Mouse (Mus musculus): ENCODE results near the gene Tmem131l. TPM values are rescaled to one million over a fixed set of nuclear protein-coding genes. Genes with fewer than 3 reads are reported as not detected.
A peak's percentile ranks its signal among the peaks of the same experiment; 100 is the strongest.

Tmem131l gene
- polyA plus RNA-seq, 1 experiment from 2014 or later: 74.8 TPM

GRCm38 (mm10) chr3:83997036-83997435, 42.9 kb downstream of the Tmem131l start:
- H3K36me3 ChIP-seq (replicated peaks): peaks cover 17% of the 10 kb centered on the region
- 79% methylated on average over 3 of the region's 3 CpGs for WGBS
- no peaks in the 10 kb centered on the region for H3K9me3 ChIP-seq
- no peak overlapping the region for H3K4me3 ChIP-seq
- peaks cover 65% of the 10 kb centered on the region for H3K4me1 ChIP-seq
- peak overlapping the region; percentile 32; the same call in 1 of the 2 replicates for H3K27ac ChIP-seq
- no peak for DNase-seq (ENCODE audit: extremely low spot score, low spot score)
- H3K27me3 ChIP-seq (ENCODE audit: poor library complexity, severe bottlenecking): no peaks in the 10 kb centered on the region

DNA sequence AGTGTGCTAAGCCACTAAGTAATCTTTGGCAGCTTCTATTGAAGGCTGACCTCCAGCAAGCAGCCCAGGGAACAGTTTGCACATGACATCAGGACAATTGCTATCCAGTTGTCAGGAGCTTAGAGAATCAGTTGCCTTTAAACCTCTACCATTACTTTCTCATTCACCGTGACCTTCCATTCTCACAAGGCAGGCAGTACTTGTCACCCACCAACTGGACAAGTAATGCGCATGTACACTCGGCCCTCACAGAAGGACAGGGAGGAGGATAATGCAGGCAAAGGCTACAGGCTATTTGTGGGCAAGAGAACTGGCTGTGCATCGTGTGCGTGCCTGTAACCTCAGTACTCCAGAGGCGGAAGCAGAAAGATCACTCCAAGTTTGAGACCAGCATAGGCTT, 43.9 kb downstream of the Tmem131l start:
- WGBS: 87% methylated on average over 6 of the region's 6 CpGs
- H3K27ac ChIP-seq: no peak overlapping the region
- no peaks in the 10 kb centered on the region for H3K9me3 ChIP-seq
- H3K27me3 ChIP-seq (ENCODE audit: poor library complexity, severe bottlenecking): no peaks in the 10 kb centered on the region
- H3K4me1 ChIP-seq: peaks cover 58% of the 10 kb centered on the region
- no peak for DNase-seq (ENCODE audit: extremely low spot score, low spot score)
- no peak overlapping the region for H3K4me3 ChIP-seq
- peaks cover 20% of the 10 kb centered on the region for H3K36me3 ChIP-seq (replicated peaks)

DNA sequence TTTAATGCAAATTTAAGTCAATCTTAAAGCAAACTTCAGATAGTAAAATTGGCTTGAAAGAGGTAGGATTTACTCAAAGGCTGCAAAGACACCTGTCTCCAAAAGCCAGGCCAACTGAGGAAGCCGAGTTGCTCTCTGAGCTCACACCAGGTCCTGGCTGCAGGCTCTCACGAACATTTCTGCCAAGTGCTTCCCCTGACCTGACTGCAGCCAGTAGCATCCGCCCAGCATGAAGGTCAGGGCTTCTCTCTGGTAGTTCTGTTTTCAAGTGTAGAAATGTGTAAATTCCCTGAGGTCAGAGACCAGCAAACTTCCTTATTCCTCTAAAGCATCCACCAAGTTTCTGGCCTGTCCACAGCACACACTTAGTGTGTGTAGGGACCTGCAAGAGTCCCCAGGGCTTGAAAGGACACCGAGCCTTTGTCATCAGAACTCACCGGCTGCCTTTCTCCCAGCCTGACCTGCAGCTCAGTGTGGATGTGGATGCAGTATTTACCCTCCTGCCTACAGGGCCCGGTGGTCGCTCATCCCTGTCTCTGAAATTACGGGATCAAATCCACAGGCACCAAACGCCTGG, 44.6 kb downstream of the Tmem131l start:
- no peak overlapping the region for H3K4me3 ChIP-seq
- peaks cover 63% of the 10 kb centered on the region for H3K4me1 ChIP-seq
- no peak for DNase-seq (ENCODE audit: extremely low spot score, low spot score)
- peak overlapping the region; percentile 70 for H3K27ac ChIP-seq
- H3K36me3 ChIP-seq (replicated peaks): peaks cover 24% of the 10 kb centered on the region
- no peaks in the 10 kb centered on the region for H3K9me3 ChIP-seq
- WGBS: 62% methylated on average over 9 of the region's 9 CpGs
- no peaks in the 10 kb centered on the region for H3K27me3 ChIP-seq (ENCODE audit: poor library complexity, severe bottlenecking)

DNA sequence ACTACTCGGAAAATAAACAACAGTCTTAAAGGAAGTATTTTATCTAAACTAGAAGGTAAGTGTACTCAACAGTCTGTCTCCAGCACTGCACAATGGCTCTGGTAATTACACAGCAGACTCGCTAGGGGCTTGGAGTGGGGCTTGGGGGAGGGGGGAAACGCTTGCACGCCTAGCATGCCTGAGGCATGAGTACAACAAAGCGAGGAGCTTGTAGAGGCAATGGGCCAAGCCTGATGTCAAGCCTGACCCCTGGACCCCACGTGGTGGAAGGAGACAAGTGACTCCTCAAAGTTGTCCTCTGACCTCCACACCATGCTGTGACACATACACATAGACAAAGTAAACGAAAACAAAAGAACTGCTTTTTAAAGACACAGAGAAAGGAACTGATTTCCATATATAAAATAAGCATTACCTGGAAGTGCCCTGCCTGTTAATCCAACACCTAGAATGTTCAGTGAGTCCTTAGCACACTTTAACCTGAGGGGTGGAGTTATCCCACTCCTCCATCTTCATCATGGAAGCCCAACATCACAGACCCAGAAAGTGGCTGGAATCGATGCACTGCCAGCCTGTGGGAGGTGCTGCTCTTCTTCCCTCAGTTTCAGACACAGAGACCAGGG, 45.6 kb downstream of the Tmem131l start:
- 24% methylated on average over 8 of the region's 8 CpGs for WGBS
- peaks cover 73% of the 10 kb centered on the region for H3K4me1 ChIP-seq
- peaks cover 16% of the 10 kb centered on the region for H3K36me3 ChIP-seq (replicated peaks)
- H3K27ac ChIP-seq: peak overlapping the region; percentile 72
- no peaks in the 10 kb centered on the region for H3K27me3 ChIP-seq (ENCODE audit: poor library complexity, severe bottlenecking)
- peak; percentile 64 for DNase-seq (ENCODE audit: extremely low spot score, low spot score)
- H3K4me3 ChIP-seq: no peak overlapping the region
- H3K9me3 ChIP-seq: no peaks in the 10 kb centered on the region

GRCm38 (mm10) chr3:83993089-83993516, 46.9 kb downstream of the Tmem131l start:
- Histone ChIP-seq H3K27ac (peak overlapping the region; percentile 71), H3K4me3 (no peak overlapping the region), H3K27me3 (ENCODE audit: poor library complexity, severe bottlenecking) (no peaks in the 10 kb centered on the region), H3K36me3 (replicated peaks) (peaks cover 13% of the 10 kb centered on the region), H3K4me1 (peaks cover 83% of the 10 kb centered on the region), H3K9me3 (no peaks in the 10 kb centered on the region)
- DNase-seq (ENCODE audit: extremely low spot score, low spot score): no peak
- 83% methylated on average over 8 of the region's 8 CpGs for WGBS

DNA sequence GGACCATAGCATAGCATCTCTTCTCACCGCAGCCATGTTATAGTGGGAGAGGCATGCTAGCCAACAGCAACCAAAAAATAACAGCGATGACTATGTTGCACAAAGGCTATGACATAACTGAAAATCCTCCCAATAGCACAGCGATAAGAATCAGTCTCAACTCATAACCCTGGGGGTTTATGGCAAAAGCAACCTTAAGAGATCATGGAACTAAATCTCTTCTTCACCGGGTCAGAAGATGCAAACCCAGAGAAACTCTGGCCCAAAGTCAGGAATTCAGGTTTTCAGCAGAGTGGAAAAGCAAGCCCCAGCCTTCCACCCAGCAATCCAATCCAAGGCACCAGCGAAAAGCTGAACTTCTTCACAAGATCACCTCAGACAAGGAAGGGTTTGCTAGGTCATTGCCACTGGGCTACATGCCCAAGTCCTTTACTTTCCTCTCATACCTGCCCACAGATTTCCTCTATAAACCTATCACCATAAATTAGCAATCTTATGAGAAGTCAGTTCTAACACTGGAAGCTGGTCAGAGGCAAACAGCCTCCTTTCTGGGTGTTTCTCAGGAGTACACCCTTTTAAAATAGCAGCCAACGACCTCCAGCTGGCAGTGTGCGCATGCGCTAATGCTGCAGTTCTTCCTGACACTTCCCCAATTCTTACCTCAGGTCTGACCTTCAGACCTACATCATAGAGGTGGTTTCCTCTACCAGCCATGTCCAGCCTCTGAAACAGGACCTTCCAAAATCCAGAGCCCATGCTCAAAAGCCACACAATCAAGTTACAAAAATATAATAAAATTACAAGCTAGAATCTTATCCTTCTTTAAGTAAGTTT, 48.1 kb downstream of the Tmem131l start:
- Histone ChIP-seq H3K36me3 (replicated peaks) (peaks cover 13% of the 10 kb centered on the region), H3K4me3 (no peak overlapping the region), H3K27me3 (ENCODE audit: poor library complexity, severe bottlenecking) (no peaks in the 10 kb centered on the region), H3K9me3 (no peaks in the 10 kb centered on the region), H3K4me1 (peaks cover 83% of the 10 kb centered on the region), H3K27ac (no peak overlapping the region)
- DNase-seq (ENCODE audit: extremely low spot score, low spot score): no peak
- 91% methylated on average over 8 of the region's 8 CpGs for WGBS

DNA sequence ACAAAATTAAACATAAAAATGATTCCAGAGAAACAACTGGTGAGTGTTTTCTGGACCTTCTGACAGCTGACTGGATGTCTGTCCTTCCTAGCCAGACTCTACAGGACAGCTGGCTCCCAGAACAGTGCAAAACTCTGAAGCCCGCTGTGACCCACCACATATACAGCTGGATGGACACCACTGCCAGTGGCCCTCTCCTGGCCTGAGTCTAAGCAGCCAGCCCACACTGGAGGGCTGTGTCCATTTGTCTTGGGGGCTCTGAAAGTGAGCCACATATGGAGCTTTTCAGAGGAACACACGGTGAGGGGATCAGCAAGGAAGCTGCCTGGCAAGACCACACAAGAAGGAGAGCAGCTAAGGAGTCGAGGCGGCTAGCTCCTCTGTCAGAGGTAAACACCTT, 51.8 kb downstream of the Tmem131l start:
- DNase-seq (ENCODE audit: extremely low spot score, low spot score): no peak
- H3K27ac ChIP-seq: peak overlapping the region; percentile 52

DNA sequence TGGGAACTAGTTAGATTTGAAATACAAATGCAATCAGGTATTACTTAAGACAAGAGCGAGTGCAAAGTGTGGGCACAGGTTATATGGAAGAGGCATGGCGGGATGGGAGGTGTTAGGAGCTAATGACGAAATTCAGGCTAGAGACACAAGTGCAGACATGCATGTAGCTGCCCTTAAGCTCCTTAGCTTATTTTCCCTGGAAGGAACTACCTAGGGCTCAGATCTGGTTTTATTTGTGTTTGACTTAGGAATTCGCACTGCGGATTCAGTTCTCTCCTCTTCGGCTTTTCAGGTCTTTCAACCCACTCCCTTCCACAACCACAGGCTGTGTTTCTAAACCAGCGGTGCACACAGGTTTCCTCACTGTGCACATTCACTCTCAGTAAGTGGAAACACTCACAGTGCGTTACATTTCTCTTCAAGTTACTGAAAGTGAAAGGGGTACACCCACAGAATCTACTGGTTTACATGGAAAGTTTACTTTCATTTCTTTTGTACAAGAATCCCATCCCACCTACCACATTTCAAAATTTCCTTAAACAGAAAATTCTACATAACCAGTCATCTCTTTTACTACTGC, 52.4 kb downstream of the Tmem131l start:
- H3K27ac ChIP-seq: no peak overlapping the region
- no peaks in the 10 kb centered on the region for H3K27me3 ChIP-seq (ENCODE audit: poor library complexity, severe bottlenecking)
- DNase-seq (ENCODE audit: extremely low spot score, low spot score): no peak
- peaks cover 13% of the 10 kb centered on the region for H3K36me3 ChIP-seq (replicated peaks)
- 83% methylated on average over 8 of the region's 8 CpGs for WGBS
- no peaks in the 10 kb centered on the region for H3K9me3 ChIP-seq
- no peak overlapping the region for H3K4me3 ChIP-seq
- H3K4me1 ChIP-seq: peaks cover 83% of the 10 kb centered on the region

More for the DNA sequence above, 51.8 kb downstream of the Tmem131l start:
- Histone ChIP-seq H3K36me3 (replicated peaks) (peaks cover 13% of the 10 kb centered on the region), H3K9me3 (no peaks in the 10 kb centered on the region), H3K4me3 (no peak overlapping the region), H3K27me3 (ENCODE audit: poor library complexity, severe bottlenecking) (no peaks in the 10 kb centered on the region), H3K4me1 (peaks cover 83% of the 10 kb centered on the region)
- WGBS: 27% methylated on average over 4 of the region's 4 CpGs

DNA sequence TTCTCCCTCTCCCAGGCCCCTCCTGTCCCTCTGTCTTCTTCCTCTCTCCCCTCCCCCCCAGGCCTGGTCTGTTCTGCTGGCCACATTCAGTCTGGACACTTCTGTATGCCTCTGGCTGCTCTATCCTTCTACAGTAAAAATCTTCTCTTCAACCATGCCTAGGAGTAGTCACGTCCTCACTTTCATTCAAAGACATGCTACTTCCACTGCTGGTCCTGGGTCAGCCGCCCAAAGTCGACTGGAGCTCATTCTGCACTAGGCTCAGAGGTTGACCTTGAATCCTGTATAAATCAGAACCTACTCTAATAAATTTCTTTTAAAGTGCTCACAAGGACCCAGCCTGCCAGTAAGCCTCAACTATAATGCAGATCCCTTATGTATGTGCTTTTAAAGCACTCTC, 53.2 kb downstream of the Tmem131l start:
- no peak for DNase-seq (ENCODE audit: extremely low spot score, low spot score)
- H3K4me1 ChIP-seq: peaks cover 89% of the 10 kb centered on the region
- H3K9me3 ChIP-seq: no peaks in the 10 kb centered on the region
- peak overlapping the region; percentile 31; the same call in 1 of the 2 replicates for H3K27ac ChIP-seq
- no peak overlapping the region for H3K4me3 ChIP-seq
- H3K36me3 ChIP-seq (replicated peaks): peaks cover 12% of the 10 kb centered on the region
- 80% methylated on average over 3 of the region's 3 CpGs for WGBS
- H3K27me3 ChIP-seq (ENCODE audit: poor library complexity, severe bottlenecking): no peaks in the 10 kb centered on the region

- Histone ChIP-seq H3K27me3 (ENCODE audit: poor library complexity, severe bottlenecking) (no peaks in the 10 kb centered on the region), H3K9me3 (no peaks in the 10 kb centered on the region), H3K4me1 (peaks cover 98% of the 10 kb centered on the region), H3K36me3 (replicated peaks) (0 out of 2 replicates have a peak, but pooled peaks cover 2% of the 10 kb centered on the region), H3K4me3 (no peak overlapping the region), H3K27ac (peak overlapping the region; percentile 56)
- DNase-seq (ENCODE audit: extremely low spot score, low spot score): no peak
- WGBS: 77% methylated on average over 6 of the region's 6 CpGs
Measured at GRCm38 (mm10) chr3:83985426-83985825, 54.5 kb downstream of the Tmem131l start.

DNA sequence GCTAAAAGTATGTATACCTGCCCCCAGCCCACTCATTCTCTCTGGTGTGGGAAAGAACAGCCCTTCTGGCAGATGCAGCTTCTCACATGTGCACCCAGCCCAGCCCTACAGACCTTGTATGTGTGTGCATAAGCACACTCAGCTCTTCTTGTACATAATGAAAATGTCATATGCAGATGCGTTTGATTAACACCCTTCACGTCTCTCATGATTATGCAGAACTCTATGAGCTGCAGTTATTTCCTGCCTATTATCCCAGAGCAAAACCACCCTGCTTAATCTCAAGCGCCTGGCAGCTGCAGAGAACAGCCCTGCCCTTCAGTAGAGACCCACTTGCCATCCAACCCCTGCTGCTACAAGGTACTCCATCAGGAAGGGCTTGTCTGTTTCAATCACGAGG, 55.6 kb downstream of the Tmem131l start:
- no peak overlapping the region for H3K4me3 ChIP-seq
- H3K36me3 ChIP-seq (replicated peaks): no peaks in the 10 kb centered on the region
- WGBS: 81% methylated on average over 4 of the region's 4 CpGs
- H3K27me3 ChIP-seq (ENCODE audit: poor library complexity, severe bottlenecking): no peaks in the 10 kb centered on the region
- H3K9me3 ChIP-seq: no peaks in the 10 kb centered on the region
- DNase-seq (ENCODE audit: extremely low spot score, low spot score): no peak
- H3K27ac ChIP-seq: peak overlapping the region; percentile 56
- peaks cover 98% of the 10 kb centered on the region for H3K4me1 ChIP-seq

GRCm38 (mm10) chr3:83982821-83983220, 57.2 kb downstream of the Tmem131l start:
- WGBS: 32% methylated on average over 4 of the region's 4 CpGs
- Histone ChIP-seq H3K27ac (peak overlapping the region; percentile 70), H3K4me3 (no peak overlapping the region), H3K4me1 (peaks cover 98% of the 10 kb centered on the region), H3K36me3 (replicated peaks) (no peaks in the 10 kb centered on the region), H3K27me3 (ENCODE audit: poor library complexity, severe bottlenecking) (no peaks in the 10 kb centered on the region), H3K9me3 (no peaks in the 10 kb centered on the region)
- DNase-seq (ENCODE audit: extremely low spot score, low spot score): no peak

All from forebrain, embryonic 10.5 days (tissue).